Mouse (Mus musculus) lung, postnatal 0 days (tissue): ENCODE results near the gene Stra6. TPM values are rescaled to one million over a fixed set of nuclear protein-coding genes. Genes with fewer than 3 reads are reported as not detected.
A peak's percentile ranks its signal among the peaks of the same experiment; 100 is the strongest.

Experiments used
- ATAC-seq: fragments of 200-750 bp; cut with Nextera tagmentation; 2 replicates; pipeline ENCODE4 v1.8.0; 2017; ENCODE audit warnings: moderate library complexity
- DNase-seq: peaks from one replicate; pipeline ENCODE4 v3.0.0-alpha.2; 2016; ENCODE audit warnings: low spot score
- H3K27ac ChIP-seq: fragments of 300-500 bp; sonication (generic); 2 replicates; pipeline ENCODE4 v1.5.1; 2014; ENCODE audit warnings: antibody characterized with exemption, mild to moderate bottlenecking, low read length, mixed read lengths
- H3K27me3 ChIP-seq: fragments of 300-500 bp; sonication (generic); replicated peaks from 2 replicates; pipeline ENCODE4 v1.6.1; 2014; ENCODE audit warnings: low read length, mixed read lengths; ENCODE audit not compliant: insufficient read depth
- H3K36me3 ChIP-seq: fragments of 300-500 bp; sonication (generic); 2 replicates; pipeline ENCODE4 v1.6.1; 2014; ENCODE audit warnings: low read length, mixed read lengths; ENCODE audit not compliant: insufficient read depth
- H3K4me1 ChIP-seq: fragments of 300-500 bp; sonication (generic); 2 replicates; pipeline ENCODE4 v1.6.1; 2014; ENCODE audit warnings: antibody characterized with exemption, low read depth, low read length, mixed read lengths; ENCODE audit not compliant: insufficient read depth
- H3K4me2 ChIP-seq: fragments of 300-500 bp; sonication (generic); replicated peaks from 2 replicates; pipeline ENCODE4 v1.6.1; 2014; ENCODE audit warnings: low read depth, mild to moderate bottlenecking, low read length, moderate library complexity, mixed read lengths
- H3K4me3 ChIP-seq: fragments of 300-500 bp; sonication (generic); 2 replicates; pipeline ENCODE4 v1.5.1; 2014; ENCODE audit warnings: low read depth, low read length
- H3K9ac ChIP-seq: fragments of 300-500 bp; sonication (generic); replicated peaks from 2 replicates; pipeline ENCODE4 v1.6.1; 2014; ENCODE audit warnings: low read depth, mild to moderate bottlenecking
- H3K9me3 ChIP-seq: fragments of 300-500 bp; sonication (generic); 2 replicates; pipeline ENCODE4 v1.6.1; 2016; ENCODE audit warnings: low read length, mixed read lengths
- CTCF ChIP-seq: IDR thresholded peaks from 2 replicates; pipeline ENCODE4 v1.5.1; 2016; ENCODE audit warnings: antibody characterized with exemption, mild to moderate bottlenecking
- EP300 ChIP-seq: IDR thresholded peaks from 2 replicates; pipeline ENCODE4 v1.6.1; 2016; ENCODE audit warnings: antibody characterized with exemption, mild to moderate bottlenecking, control low read depth
- WGBS: fragments of 180-500 bp; shearing (Covaris S2); extraction: QIAGEN DNeasy Blood & Tissue Kit; methylation state at CpG from one replicate; pipeline ENCODE4 v1.1.7; 2014; 5-methylcytosine and 5-hydroxymethylcytosine counted together
- polyA plus RNA-seq: library from polyadenylated mRNA; unstranded; fragments of >200 nt; fragmentation: Nextera tagmentation; extraction: Ambion mirVana; gene quantifications from 2 replicates; pipeline ENCODE4 v1.2.1, GENCODE M21; 2015

Stra6 gene
- polyA plus RNA-seq, 1 experiment from 2014 or later, result 0.41 TPM

DNA sequence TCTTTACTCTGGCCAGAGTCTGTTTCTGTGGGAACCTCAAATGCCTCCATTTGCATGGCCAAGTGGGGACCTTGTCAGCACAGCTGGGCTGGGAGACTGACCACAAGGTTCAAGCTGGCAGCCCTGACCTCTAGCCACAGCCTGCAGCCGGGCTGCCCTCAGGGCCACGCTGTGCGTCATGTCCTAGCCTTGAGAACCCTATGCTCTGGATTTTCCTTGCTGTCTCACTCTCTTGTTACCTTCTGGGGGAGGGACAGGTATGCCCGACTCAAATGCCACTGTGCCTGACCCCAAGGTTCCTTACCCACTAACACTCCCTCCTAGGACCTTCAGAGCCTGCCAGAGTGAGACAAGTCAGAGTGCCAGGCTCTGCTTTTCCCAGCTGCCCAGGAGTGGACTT lies 26.6 kb upstream of the Stra6 start:
- TF ChIP-seq EP300 (no peak), CTCF (no peak)
- WGBS, result 57% methylated on average over 4 of the region's 4 CpGs

DNA sequence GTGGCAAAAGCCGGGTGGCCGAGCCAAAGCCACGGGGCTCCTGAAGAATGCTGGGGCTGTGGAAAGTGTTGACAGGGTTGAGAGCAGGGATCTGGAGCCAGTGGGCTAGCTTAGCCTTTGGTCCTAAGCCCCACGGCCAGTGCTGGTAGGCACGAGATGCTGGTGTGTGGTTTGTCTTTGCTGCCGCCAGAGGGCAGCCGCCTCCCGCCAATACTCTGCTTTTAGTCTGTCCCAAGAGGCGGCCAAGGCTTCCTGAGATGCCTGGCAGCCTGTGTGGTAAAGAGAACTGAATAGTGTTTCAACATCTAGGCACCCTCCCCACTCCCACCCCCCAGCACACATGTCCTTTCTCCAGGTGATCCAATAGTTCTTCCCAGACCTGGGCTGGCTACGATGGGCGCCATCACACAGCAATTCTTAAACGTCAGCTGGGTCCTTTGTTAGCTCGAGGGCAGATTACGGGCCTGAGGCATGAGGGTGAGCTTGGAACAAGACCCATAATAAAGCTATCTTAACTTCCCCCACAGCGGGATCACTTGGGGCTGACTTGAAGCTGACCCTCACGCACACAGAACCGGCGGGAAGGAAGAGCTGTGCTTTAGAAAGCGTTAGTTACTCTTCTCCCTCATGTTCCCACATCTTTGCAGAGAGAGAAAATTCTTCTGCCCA lies 25.0 kb upstream of the Stra6 start:
- Histone ChIP-seq H3K4me2 (no peak overlapping the region), H3K4me1 (no peaks in the 10 kb centered on the region), H3K27me3 (0 out of 2 replicates have a peak, but pooled peaks cover 3% of the 10 kb centered on the region), H3K9ac (no peak overlapping the region), H3K4me3 (no peak overlapping the region), H3K27ac (no peak overlapping the region), H3K36me3 (no peaks in the 10 kb centered on the region), H3K9me3 (no peaks in the 10 kb centered on the region)
- DNase-seq (peak; percentile 88), ATAC-seq (peak; percentile 75)
- no peak for TF ChIP-seq EP300
- peak; percentile 96 for TF ChIP-seq CTCF
- WGBS, result 34% methylated on average over 18 of the region's 19 CpGs

More for the DNA sequence above, 26.6 kb upstream of the Stra6 start:
- DNase-seq (no peak), ATAC-seq (no peak)
- H3K4me3 ChIP-seq, result no peak overlapping the region
- H3K9ac ChIP-seq, result no peak overlapping the region
- 0 out of 2 replicates have a peak, but pooled peaks cover 3% of the 10 kb centered on the region for H3K27me3 ChIP-seq
- no peaks in the 10 kb centered on the region for H3K9me3 ChIP-seq
- no peaks in the 10 kb centered on the region for H3K4me1 ChIP-seq
- no peak overlapping the region for H3K4me2 ChIP-seq
- H3K36me3 ChIP-seq, result no peaks in the 10 kb centered on the region
- H3K27ac ChIP-seq, result no peak overlapping the region

DNA sequence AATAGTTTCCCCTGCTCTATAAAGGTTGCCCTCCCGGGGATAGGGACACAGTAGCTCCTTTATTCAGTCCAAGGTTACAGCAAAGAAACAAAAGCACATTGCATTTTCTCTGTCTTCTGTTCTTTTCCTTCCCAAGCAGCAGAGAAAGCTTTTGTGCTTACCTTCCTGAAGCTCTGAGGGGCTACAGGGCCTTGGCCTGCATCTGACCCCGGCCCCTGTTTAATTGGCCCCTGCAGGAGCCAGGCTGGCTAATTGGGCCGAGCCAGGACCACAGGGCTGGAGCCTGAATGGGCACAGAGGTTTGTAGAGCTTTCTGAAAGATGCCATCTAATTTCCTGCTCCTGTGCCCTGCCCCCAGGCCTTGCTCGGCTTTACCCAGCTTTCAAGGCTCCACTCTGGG lies 22.6 kb upstream of the Stra6 start:
- no peak for DNase-seq
- 57% methylated on average over 4 of the region's 4 CpGs for WGBS
- no peaks in the 10 kb centered on the region for H3K9me3 ChIP-seq
- no peak overlapping the region for H3K4me3 ChIP-seq
- no peaks in the 10 kb centered on the region for H3K4me1 ChIP-seq
- no peak overlapping the region for H3K4me2 ChIP-seq
- no peak for TF ChIP-seq CTCF
- no peak for TF ChIP-seq EP300
- H3K36me3 ChIP-seq, result no peaks in the 10 kb centered on the region
- H3K27me3 ChIP-seq, result 0 out of 2 replicates have a peak, but pooled peaks cover 3% of the 10 kb centered on the region
- no peak overlapping the region for H3K9ac ChIP-seq
- H3K27ac ChIP-seq, result no peak overlapping the region
- no peak for ATAC-seq

DNA sequence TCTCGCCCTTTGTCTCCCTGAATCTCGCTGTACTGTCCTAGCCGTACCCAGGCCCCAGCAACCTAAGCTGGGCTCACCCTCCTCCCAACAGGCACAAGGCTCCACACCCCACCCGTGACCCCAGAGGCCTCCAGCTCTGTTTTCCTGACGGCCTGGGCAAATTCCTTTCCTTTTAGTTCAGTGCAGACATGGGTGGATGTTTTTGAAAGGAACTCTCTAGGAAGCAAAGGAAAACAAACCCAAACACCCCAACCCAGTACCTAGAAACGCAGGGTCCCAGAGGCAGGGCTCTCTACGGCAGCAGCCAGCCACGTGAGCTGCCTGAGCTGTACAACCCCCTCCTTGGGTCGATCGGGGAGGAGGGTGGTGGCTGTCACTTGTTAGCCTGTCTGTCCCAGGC lies 21.2 kb upstream of the Stra6 start:
- TF ChIP-seq CTCF (no peak), EP300 (no peak)
- Histone ChIP-seq H3K27ac (no peak overlapping the region), H3K4me3 (no peak overlapping the region), H3K9ac (no peak overlapping the region), H3K36me3 (no peaks in the 10 kb centered on the region), H3K9me3 (no peaks in the 10 kb centered on the region), H3K4me1 (no peaks in the 10 kb centered on the region), H3K4me2 (no peak overlapping the region), H3K27me3 (0 out of 2 replicates have a peak, but pooled peaks cover 3% of the 10 kb centered on the region)
- 34% methylated on average over 10 of the region's 10 CpGs for WGBS
- DNase-seq (no peak), ATAC-seq (no peak)

DNA sequence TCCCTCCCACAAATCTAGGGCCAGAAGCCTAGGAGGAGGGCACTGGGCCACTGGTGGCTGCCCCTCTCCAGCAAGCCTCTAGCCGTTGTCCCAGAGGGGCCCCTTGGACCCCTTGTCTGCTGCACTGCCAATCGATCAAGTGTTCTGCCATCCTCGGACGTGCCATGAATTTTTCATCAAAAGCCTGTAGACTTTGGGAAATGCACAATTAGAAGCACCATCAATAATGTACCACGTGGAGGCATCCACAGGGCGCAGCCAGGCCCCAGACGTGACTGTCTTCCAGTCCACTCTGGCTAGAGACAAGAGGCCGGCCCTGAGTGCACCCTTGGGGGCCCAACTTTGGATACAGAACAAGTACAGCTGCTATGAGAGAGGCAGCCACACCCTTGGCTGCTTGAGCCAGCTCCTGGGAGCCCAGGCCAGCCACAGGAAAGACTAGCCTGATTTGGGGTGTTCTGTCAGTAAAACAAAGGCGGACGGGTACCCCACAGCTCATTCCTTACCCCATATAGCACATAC lies 20.0 kb upstream of the Stra6 start:
- DNase-seq, result no peak
- ATAC-seq, result no peak
- H3K4me1 ChIP-seq, result 0 out of 2 replicates have a peak, but pooled peaks cover 3% of the 10 kb centered on the region
- no peaks in the 10 kb centered on the region for H3K36me3 ChIP-seq
- no peak overlapping the region for H3K4me3 ChIP-seq
- H3K27me3 ChIP-seq, result no peaks in the 10 kb centered on the region
- 78% methylated on average over 10 of the region's 10 CpGs for WGBS
- no peak overlapping the region for H3K4me2 ChIP-seq
- no peak overlapping the region for H3K9ac ChIP-seq
- no peak overlapping the region for H3K27ac ChIP-seq
- no peaks in the 10 kb centered on the region for H3K9me3 ChIP-seq
- no peak for TF ChIP-seq CTCF
- TF ChIP-seq EP300, result no peak

DNA sequence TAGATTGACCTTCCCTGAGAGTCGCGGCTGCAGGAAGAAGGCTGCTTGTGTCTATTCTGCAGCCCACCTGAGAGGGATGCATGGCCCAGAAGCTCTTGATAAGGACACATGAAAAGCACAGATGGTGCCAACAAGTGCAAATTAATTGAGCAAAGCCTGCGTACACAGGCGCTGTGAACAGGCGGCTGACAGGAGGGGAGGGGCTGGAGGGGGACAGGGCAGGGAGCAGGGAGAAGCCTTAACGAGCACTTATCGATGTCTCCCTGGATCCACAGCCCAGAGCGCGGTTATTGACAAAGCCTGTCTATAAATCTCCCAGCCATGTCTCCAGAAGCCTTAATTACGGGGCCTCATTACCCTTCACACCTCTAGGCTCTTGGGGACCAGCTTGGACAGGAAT lies 18.8 kb upstream of the Stra6 start:
- ATAC-seq, result no peak
- Histone ChIP-seq H3K4me1 (0 out of 2 replicates have a peak, but pooled peaks cover 3% of the 10 kb centered on the region), H3K4me2 (no peak overlapping the region), H3K27ac (no peak overlapping the region), H3K9me3 (no peaks in the 10 kb centered on the region), H3K9ac (no peak overlapping the region), H3K36me3 (no peaks in the 10 kb centered on the region), H3K27me3 (no peaks in the 10 kb centered on the region), H3K4me3 (no peak overlapping the region)
- WGBS, result 39% methylated on average over 10 of the region's 10 CpGs
- TF ChIP-seq CTCF (no peak), EP300 (no peak)
- no peak for DNase-seq
